Mouse (Mus musculus) thymus, postnatal 25 days (tissue): ENCODE measurements around the gene Dhrs3.
A peak's percentile ranks its signal among the peaks of the same experiment; 100 is the strongest.

Experiments
- DNase-seq: peaks from one replicate; pipeline ENCODE4 v3.0.0; 2022

Dhrs3 gene

GRCm38 (mm10) chr4:144892133-144892936 lies at the start of gene Dhrs3:
Gene Dhrs3, plus strand, starts transcription at chr4:144892827.
- DNase-seq, result peak; percentile 88

- no peak for DNase-seq
Measured at GRCm38 (mm10) chr4:144861756-144862505, 30.7 kb upstream of the Dhrs3 start.

- DNase-seq, result no peak
Measured at GRCm38 (mm10) chr4:144867926-144868325, 24.7 kb upstream of the Dhrs3 start.

GRCm38 (mm10) chr4:144868584-144868983 lies 24.0 kb upstream of the Dhrs3 start:
- no peak for DNase-seq

GRCm38 (mm10) chr4:144872905-144873304 lies 19.7 kb upstream of the Dhrs3 start:
- DNase-seq, result no peak

- DNase-seq, result no peak
Measured at GRCm38 (mm10) chr4:144875576-144876093, 17.0 kb upstream of the Dhrs3 start.

- no peak for DNase-seq
Measured at GRCm38 (mm10) chr4:144879549-144879948, 13.1 kb upstream of the Dhrs3 start.

- no peak for DNase-seq
Measured at GRCm38 (mm10) chr4:144881376-144881775, 11.3 kb upstream of the Dhrs3 start.

GRCm38 (mm10) chr4:144882881-144883331 lies 9.7 kb upstream of the Dhrs3 start:
- no peak for DNase-seq

GRCm38 (mm10) chr4:144886460-144886859 lies 6.2 kb upstream of the Dhrs3 start:
- no peak for DNase-seq

- DNase-seq, result no peak
Measured at GRCm38 (mm10) chr4:144888750-144889149, 3.9 kb upstream of the Dhrs3 start.

GRCm38 (mm10) chr4:144889505-144890301 lies 2.9 kb upstream of the Dhrs3 start:
- DNase-seq, result no peak

- peak; percentile 77 for DNase-seq
Measured at GRCm38 (mm10) chr4:144890690-144891120, 1.9 kb upstream of the Dhrs3 start.

GRCm38 (mm10) chr4:144891121-144891711 lies 1.4 kb upstream of the Dhrs3 start:
- DNase-seq, result peak; percentile 38

- no peak for DNase-seq
Measured at GRCm38 (mm10) chr4:144891743-144892132, 889 bp upstream of the Dhrs3 start.

GRCm38 (mm10) chr4:144892937-144893272 lies 278 bp downstream of the Dhrs3 start:
- DNase-seq, result no peak

GRCm38 (mm10) chr4:144893561-144894486 lies 1.2 kb downstream of the Dhrs3 start:
- peak; percentile 87 for DNase-seq

- peak; percentile 33 for DNase-seq
Measured at GRCm38 (mm10) chr4:144894487-144895210, 2.0 kb downstream of the Dhrs3 start.

GRCm38 (mm10) chr4:144895211-144895590 lies 2.6 kb downstream of the Dhrs3 start:
- no peak for DNase-seq

GRCm38 (mm10) chr4:144896321-144896720 lies 3.7 kb downstream of the Dhrs3 start:
- DNase-seq, result no peak
